Comparison of ENCODE assay signal across 11 mouse cellular contexts in genomic region chr12:5219913-5220575, GRCm38 (mm10).
DNase-seq lines count a peak whose midpoint lies in the region; ATAC-seq lines count a peak whose summit lies in the region.
"Had no signal": no experiment of that assay in that cellular context is flagged by ENCODE, and none has a peak within 500 bp of the region (broad histone marks: within the 10 kb centered on the region; RNA-seq: fewer than 3 reads in every experiment).

No protein-coding gene starts in this region.

- peak overlapping the region; percentile 41; the same call in 1 of the 2 replicates for H3K27ac ChIP-seq in brown adipose tissue, adult 24 weeks (replicated peaks; ENCODE audit: low read depth, low read length)
- H3K27ac ChIP-seq in intestine, embryonic 15.5 days, result 0 out of 2 replicates have a peak overlapping the region, but pooled peaks have one; percentile 32
- H3K27ac ChIP-seq: liver, embryonic 15.5 days had no signal

- WGBS in intestine, embryonic 15.5 days, result 55% methylated on average over 14 of the region's 14 CpGs

- H3K27me3 ChIP-seq in intestine, embryonic 15.5 days (replicated peaks), result no peaks in the 10 kb centered on the region
- H3K27me3 ChIP-seq: liver, embryonic 15.5 days had no signal

- no peaks in the 10 kb centered on the region for H3K9me3 ChIP-seq in intestine, embryonic 15.5 days
- H3K9me3 ChIP-seq: liver, embryonic 15.5 days had no signal

- no peak overlapping the region for H3K4me2 ChIP-seq in intestine, embryonic 15.5 days (replicated peaks)
- H3K4me2 ChIP-seq: liver, embryonic 15.5 days had no signal

- DNase-seq in cerebellum, adult 9-11 months, result peak; percentile 31
- peak; percentile 54 to 64 for DNase-seq in layer of hippocampus, adult 8-10 months (ENCODE audit: low spot score in 2 of 2)
- no peak for DNase-seq in layer of hippocampus, adult 11-12 months (ENCODE audit: low spot score)
- DNase-seq in adrenal gland, adult 8-10 months, result no peak
- no peak for DNase-seq in frontal cortex, postnatal 25 days (ENCODE audit: low spot score in 2 of 2)
- DNase-seq: adrenal gland, postnatal 14 days; cerebellum, postnatal 36 days had no signal

- ATAC-seq in cerebellum, adult (ENCODE audit: insufficient number of reproducible peaks, low FRiP score, low TSS enrichment), result no peak
- peak; percentile 66 for ATAC-seq in intestine, embryonic 15.5 days

- H3K36me3 ChIP-seq in intestine, embryonic 15.5 days, result no peaks in the 10 kb centered on the region
- H3K36me3 ChIP-seq: liver, embryonic 15.5 days had no signal

- no peak overlapping the region for H3K9ac ChIP-seq in intestine, embryonic 15.5 days
- H3K9ac ChIP-seq: liver, embryonic 15.5 days had no signal

- H3K4me3 ChIP-seq in brown adipose tissue, adult 24 weeks (ENCODE audit: insufficient read depth, low read depth, low read length), result no peak overlapping the region
- no peak overlapping the region for H3K4me3 ChIP-seq in intestine, embryonic 15.5 days (replicated peaks)
- H3K4me3 ChIP-seq: liver, embryonic 15.5 days had no signal

- H3K4me1 ChIP-seq in brown adipose tissue, adult 24 weeks (ENCODE audit: control insufficient read depth, insufficient read depth, insufficient read length, low read length), result peaks cover 4% of the 10 kb centered on the region; the same call in 1 of the 2 replicates
- H3K4me1 ChIP-seq in intestine, embryonic 15.5 days (replicated peaks), result peaks cover 4% of the 10 kb centered on the region; the same call in 1 of the 2 replicates
- H3K4me1 ChIP-seq: liver, embryonic 15.5 days had no signal

Comparison
In these comparisons a context has a peak if more than half of its experiments do, and no peak if none do; other contexts are left out.
1. DNase-seq: peak in cerebellum, adult 9-11 months (single experiment) and layer of hippocampus, adult 8-10 months (2 of 2); none in layer of hippocampus, adult 11-12 months (single experiment), adrenal gland, adult 8-10 months (single experiment) and frontal cortex, postnatal 25 days (0 of 2).